Mouse (Mus musculus) liver, postnatal 0 days (tissue): ENCODE measurements around the gene Ube2z. TPM values are rescaled to one million over a fixed set of nuclear protein-coding genes. Genes with fewer than 3 reads are reported as not detected.

Source experiments
- ATAC-seq: fragments of 200-750 bp; cut with Nextera tagmentation; 2 replicates; pipeline ENCODE4 v1.8.0; 2017; ENCODE audit warnings: mild to moderate bottlenecking, moderate library complexity
- DNase-seq: peaks from one replicate; pipeline ENCODE4 v3.0.0-alpha.2; 2016
- H3K27ac ChIP-seq: fragments of 300-500 bp; sonication (generic); 2 replicates; pipeline ENCODE4 v1.5.1; 2014; ENCODE audit warnings: antibody characterized with exemption, moderate library complexity, mild to moderate bottlenecking, low read depth
- H3K27me3 ChIP-seq: fragments of 300-500 bp; sonication (generic); 2 replicates; pipeline ENCODE4 v1.6.1; 2014; ENCODE audit warnings: low read length, control low read depth, mixed read lengths; ENCODE audit not compliant: insufficient read depth
- H3K36me3 ChIP-seq: fragments of 300-500 bp; sonication (generic); replicated peaks from 2 replicates; pipeline ENCODE4 v1.6.1; 2014; ENCODE audit warnings: mild to moderate bottlenecking, control low read depth, low read length, moderate library complexity, mixed read lengths; ENCODE audit not compliant: insufficient read depth
- H3K4me1 ChIP-seq: fragments of 300-500 bp; sonication (generic); 2 replicates; pipeline ENCODE4 v1.6.1; 2014; ENCODE audit warnings: antibody characterized with exemption, mild to moderate bottlenecking, control low read depth; ENCODE audit not compliant: insufficient read depth
- H3K4me2 ChIP-seq: fragments of 300-500 bp; sonication (generic); 2 replicates; pipeline ENCODE4 v1.6.1; 2014; ENCODE audit warnings: low read depth, mild to moderate bottlenecking, low read length, moderate library complexity, mixed read lengths
- H3K4me3 ChIP-seq: fragments of 300-500 bp; sonication (generic); 2 replicates; pipeline ENCODE4 v1.5.1; 2014; ENCODE audit warnings: low read depth, low read length
- H3K9ac ChIP-seq: fragments of 300-500 bp; sonication (generic); replicated peaks from 2 replicates; pipeline ENCODE4 v1.6.1; 2014; ENCODE audit warnings: mild to moderate bottlenecking, moderate library complexity
- H3K9me3 ChIP-seq: fragments of 300-500 bp; sonication (generic); 2 replicates; pipeline ENCODE4 v1.6.1; 2016; ENCODE audit warnings: mild to moderate bottlenecking, control low read depth, low read length, mixed read lengths
- CTCF ChIP-seq: sonication (generic); IDR thresholded peaks from 2 replicates; pipeline ENCODE4 v1.5.1; 2016; ENCODE audit warnings: antibody characterized with exemption, low read depth
- EP300 ChIP-seq: IDR thresholded peaks from 2 replicates; pipeline ENCODE4 v1.6.1; 2016; ENCODE audit warnings: antibody characterized with exemption, low read depth, mild to moderate bottlenecking
- WGBS: fragments of 180-500 bp; shearing (Covaris S2); extraction: QIAGEN DNeasy Blood & Tissue Kit; methylation state at CpG from one replicate; pipeline ENCODE4 v1.1.7; 2014; ENCODE audit not compliant: insufficient replicate concordance; 5-methylcytosine and 5-hydroxymethylcytosine counted together
- polyA plus RNA-seq: library from polyadenylated mRNA; unstranded; fragments of >200 nt; fragmentation: Nextera tagmentation; extraction: Ambion mirVana; gene quantifications from 2 replicates; pipeline ENCODE4 v1.2.1, GENCODE M21; 2015

Ube2z gene
- polyA plus RNA-seq, 1 experiment from 2014 or later: 11.5 TPM

DNA sequence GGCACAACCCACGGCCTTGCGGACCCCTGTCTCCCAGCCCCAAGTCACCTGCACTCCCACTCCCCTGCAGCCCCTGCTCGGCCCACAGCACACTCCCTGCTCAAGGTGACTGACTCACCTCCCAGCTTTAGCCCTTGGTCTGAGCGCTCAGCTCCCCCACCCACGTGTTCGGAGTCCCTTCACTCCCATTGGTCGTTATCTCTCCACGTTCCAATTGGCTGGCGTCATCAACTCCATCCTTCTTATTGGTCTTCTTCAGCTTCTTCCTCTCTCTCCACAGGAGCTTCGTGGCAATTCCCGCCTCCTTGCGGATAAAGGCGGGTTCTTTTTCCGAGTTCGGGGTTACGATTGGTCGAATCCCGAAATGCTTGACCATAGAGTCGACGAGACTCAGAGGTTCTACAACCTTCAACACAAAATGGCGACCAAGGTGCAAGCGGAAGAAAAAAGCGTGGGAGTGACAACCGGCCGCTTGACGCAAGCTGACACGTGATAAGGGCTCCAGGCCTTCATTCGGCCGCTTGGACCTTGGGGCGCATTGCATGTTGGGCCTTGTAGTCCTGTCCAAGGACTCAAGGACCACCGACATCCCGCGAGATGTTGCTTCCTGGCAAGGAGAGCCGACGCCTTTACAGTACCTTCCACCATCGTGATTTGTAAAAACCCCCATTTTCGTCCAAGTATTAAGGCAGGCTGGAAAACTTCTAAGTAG lies 10.5 kb upstream of the Ube2z start, which contains the start of gene Atp5g1:
Atp5g1 (minus strand) TSS at position 162 of the 712 bp plus-strand sequence.
- peak within 1 kb of the TSS; percentile 87 for H3K4me3 ChIP-seq
- H3K9me3 ChIP-seq: no peaks in the 10 kb centered on the region
- under 1% methylated on average over 37 of the region's 37 CpGs for WGBS
- peak within 1 kb of the TSS; percentile 93 for H3K27ac ChIP-seq
- H3K9ac ChIP-seq: peak within 1 kb of the TSS; percentile 89
- no peaks in the 10 kb centered on the region for H3K27me3 ChIP-seq
- peak; percentile 95 for DNase-seq
- peak within 1 kb of the TSS; percentile 96 for H3K4me2 ChIP-seq
- H3K4me1 ChIP-seq: peaks cover 16% of the 10 kb centered on the region
- peak; percentile 96 for ATAC-seq
- H3K36me3 ChIP-seq: peaks cover 4% of the 10 kb centered on the region
- TF ChIP-seq EP300 (peak; percentile 66; the same call in 1 of the 2 replicates), CTCF (no peak)

- H3K4me1 ChIP-seq: peaks cover 16% of the 10 kb centered on the region
- 0% methylated on average over 15 of the region's 15 CpGs for WGBS
Measured at GRCm38 (mm10) chr11:96075177-96075508, 10.0 kb upstream of the Ube2z start.

GRCm38 (mm10) chr11:96074351-96075176 lies 9.4 kb upstream of the Ube2z start:
- Histone ChIP-seq H3K4me2 (peak overlapping the region; percentile 96), H3K9me3 (no peaks in the 10 kb centered on the region), H3K4me1 (peaks cover 16% of the 10 kb centered on the region), H3K9ac (peak overlapping the region; percentile 89), H3K27ac (peak overlapping the region; percentile 93), H3K27me3 (no peaks in the 10 kb centered on the region), H3K36me3 (peaks cover 9% of the 10 kb centered on the region), H3K4me3 (peak overlapping the region; percentile 87)
- TF ChIP-seq CTCF (no peak), EP300 (no peak)
- ATAC-seq: no peak
- WGBS: 10% methylated on average over 17 of the region's 17 CpGs
- peak; percentile 16 for DNase-seq

More at GRCm38 (mm10) chr11:96075177-96075508, 10.0 kb upstream of the Ube2z start:
- H3K27ac ChIP-seq: peak overlapping the region; percentile 93
- TF ChIP-seq CTCF (no peak), EP300 (no peak)
- DNase-seq (no peak), ATAC-seq (peak; percentile 0; the same call in 1 of the 2 replicates)
- peaks cover 6% of the 10 kb centered on the region for H3K36me3 ChIP-seq
- peak overlapping the region; percentile 87 for H3K4me3 ChIP-seq
- no peaks in the 10 kb centered on the region for H3K9me3 ChIP-seq
- peak overlapping the region; percentile 96 for H3K4me2 ChIP-seq
- H3K9ac ChIP-seq: peak overlapping the region; percentile 89
- no peaks in the 10 kb centered on the region for H3K27me3 ChIP-seq

- TF ChIP-seq EP300: no peak
- TF ChIP-seq CTCF: no peak
- Histone ChIP-seq H3K9ac (peak overlapping the region; percentile 89; the same call in 1 of the 2 replicates), H3K36me3 (peaks cover 9% of the 10 kb centered on the region), H3K4me2 (peak overlapping the region; percentile 96), H3K9me3 (no peaks in the 10 kb centered on the region), H3K4me1 (peaks cover 16% of the 10 kb centered on the region), H3K4me3 (peak overlapping the region; percentile 87; the same call in 1 of the 2 replicates), H3K27ac (peak overlapping the region; percentile 93; the same call in 1 of the 2 replicates), H3K27me3 (no peaks in the 10 kb centered on the region)
- 69% methylated on average over 6 of the region's 9 CpGs for WGBS
- DNase-seq (no peak), ATAC-seq (no peak)
Measured at GRCm38 (mm10) chr11:96073295-96073993, 8.3 kb upstream of the Ube2z start.

GRCm38 (mm10) chr11:96071013-96071412 lies 5.8 kb upstream of the Ube2z start:
- 88% methylated on average over 1 of the region's 1 CpGs for WGBS
- no peak for DNase-seq
- no peak overlapping the region for H3K27ac ChIP-seq
- no peak overlapping the region for H3K4me3 ChIP-seq
- H3K9me3 ChIP-seq: no peaks in the 10 kb centered on the region
- H3K36me3 ChIP-seq: peaks cover 9% of the 10 kb centered on the region
- no peak for TF ChIP-seq CTCF
- no peak for TF ChIP-seq EP300
- no peaks in the 10 kb centered on the region for H3K27me3 ChIP-seq
- H3K9ac ChIP-seq: no peak overlapping the region
- H3K4me2 ChIP-seq: no peak overlapping the region
- H3K4me1 ChIP-seq: peaks cover 12% of the 10 kb centered on the region
- ATAC-seq: no peak
